8 mouse cellular contexts compared by ENCODE assay signal in the genomic region with DNA sequence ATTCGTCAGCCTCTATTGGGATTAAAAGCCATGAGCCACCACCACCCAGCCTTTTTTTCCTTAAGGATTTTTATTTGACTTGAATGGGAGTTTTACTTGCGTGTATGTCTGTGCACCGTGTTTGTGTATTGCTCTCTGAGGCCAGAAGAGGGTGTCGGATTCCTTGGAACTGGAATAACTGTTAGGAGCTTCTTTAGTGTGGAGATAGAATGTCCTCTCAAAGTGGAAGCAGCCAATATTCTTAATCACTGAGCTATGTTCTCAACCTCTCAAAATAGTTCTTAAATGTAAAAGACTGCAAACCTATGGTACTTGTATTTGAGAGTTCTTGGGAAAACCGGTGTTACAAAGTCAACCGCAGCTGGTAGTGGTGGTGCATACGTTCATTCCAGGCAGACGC. TPM values are rescaled to one million over a fixed set of nuclear protein-coding genes. Genes with fewer than 3 reads are reported as not detected.
DNase-seq lines count a peak whose midpoint lies in the region; ATAC-seq and TF ChIP-seq lines count a peak whose summit lies in the region.

No protein-coding gene starts in this region.

- H3K9me3 ChIP-seq in megakaryocyte, embryonic 14.5 days, result no peaks in the 10 kb centered on the region
- H3K9me3 ChIP-seq in intestine, embryonic 14.5 days (ENCODE audit: control insufficient read depth, low read length), result no peaks in the 10 kb centered on the region
- no peaks in the 10 kb centered on the region for H3K9me3 ChIP-seq in lung, postnatal 0 days (ENCODE audit: low read length)

- H3K4me1 ChIP-seq in megakaryocyte, embryonic 14.5 days, result peaks cover 26% of the 10 kb centered on the region
- peaks cover 8% of the 10 kb centered on the region; the same call in 1 of the 2 replicates for H3K4me1 ChIP-seq in intestine, embryonic 14.5 days (replicated peaks; ENCODE audit: control insufficient read depth, insufficient read depth, low read length)
- peaks cover 5% of the 10 kb centered on the region; the same call in 1 of the 2 replicates for H3K4me1 ChIP-seq in lung, postnatal 0 days (ENCODE audit: insufficient read depth, low read depth, low read length)

- H3K9ac ChIP-seq in intestine, embryonic 14.5 days (ENCODE audit: low read length), result peak overlapping the region; percentile 96
- no peak overlapping the region for H3K9ac ChIP-seq in lung, postnatal 0 days (replicated peaks; ENCODE audit: low read depth)

- no peak for TF ChIP-seq EP300 in lung, postnatal 0 days (IDR thresholded peaks at IDR 0.05)

- ATAC-seq in megakaryocyte, adult 5-6 weeks (ENCODE audit: poor library complexity, severe bottlenecking), result no peak
- ATAC-seq in intestine, embryonic 14.5 days (replicated peaks; ENCODE audit: low FRiP score, low TSS enrichment, low read depth), result no peak
- ATAC-seq in lung, postnatal 0 days, result no peak

- peak; percentile 44 for TF ChIP-seq CTCF in lung, postnatal 0 days (IDR thresholded peaks at IDR 0.05)

- DNase-seq in embryo, embryonic 11.5 days (ENCODE audit: low read depth, low spot score), result peak; percentile 11
- DNase-seq in intestine, embryonic 14.5 days (ENCODE audit: low spot score), result no peak
- DNase-seq in lung, postnatal 0 days (ENCODE audit: low spot score), result peak; percentile 49
- DNase-seq in T-cell, adult 2 months (ENCODE audit: low spot score), result no peak
- DNase-seq in left cerebral cortex, adult 18-20 months (ENCODE audit: low spot score in 2 of 2), result no peak
- no peak for DNase-seq in layer of hippocampus, adult 11-12 months (ENCODE audit: low spot score)

- H3K4me3 ChIP-seq in megakaryocyte, embryonic 14.5 days (replicated peaks), result peak overlapping the region; percentile 98
- peak overlapping the region; percentile 59 for H3K4me3 ChIP-seq in intestine, embryonic 14.5 days (ENCODE audit: low read depth, low read length)
- peak overlapping the region; percentile 87 for H3K4me3 ChIP-seq in lung, postnatal 0 days (ENCODE audit: low read depth, low read length)

- peak overlapping the region; percentile 59 for H3K4me2 ChIP-seq in intestine, embryonic 14.5 days (ENCODE audit: low read length)
- peak overlapping the region; percentile 45 for H3K4me2 ChIP-seq in lung, postnatal 0 days (replicated peaks; ENCODE audit: low read depth, low read length)

- H3K27ac ChIP-seq in intestine, embryonic 14.5 days (ENCODE audit: low read depth), result peak overlapping the region; percentile 99
- H3K27ac ChIP-seq in lung, postnatal 0 days (ENCODE audit: low read length), result peak overlapping the region; percentile 99; the same call in 1 of the 2 replicates

- peaks cover 27% of the 10 kb centered on the region for H3K36me3 ChIP-seq in megakaryocyte, embryonic 14.5 days (replicated peaks; ENCODE audit: low read length)
- H3K36me3 ChIP-seq in intestine, embryonic 14.5 days (ENCODE audit: control insufficient read depth, insufficient read depth, low read length), result peaks cover 15% of the 10 kb centered on the region
- H3K36me3 ChIP-seq in lung, postnatal 0 days (ENCODE audit: insufficient read depth, low read length), result peaks cover 5% of the 10 kb centered on the region; the same call in 1 of the 2 replicates

- WGBS in intestine, embryonic 14.5 days, result 37% methylated on average over 8 of the region's 8 CpGs
- 22% methylated on average over 8 of the region's 8 CpGs for WGBS in lung, postnatal 0 days

- H3K27me3 ChIP-seq in megakaryocyte, embryonic 14.5 days (replicated peaks), result no peaks in the 10 kb centered on the region
- no peaks in the 10 kb centered on the region for H3K27me3 ChIP-seq in intestine, embryonic 14.5 days (replicated peaks; ENCODE audit: control insufficient read depth, insufficient read depth, low read length)
- H3K27me3 ChIP-seq in lung, postnatal 0 days (replicated peaks; ENCODE audit: insufficient read depth, low read length), result no peaks in the 10 kb centered on the region

RNA-seq across cellular contexts. Expression of a gene that starts 0.5 kb away (rescaled TPM):
- 4.0 and 9.1 TPM in 2 replicates for polyA plus RNA-seq in megakaryocyte, embryonic 14.5 days (2012; ENCODE audit: insufficient read depth, low replicate concordance)
- total RNA-seq in megakaryocyte, adult 5-6 weeks (2015), result 53.0 and 57.0 TPM in 2 replicates
- total RNA-seq in megakaryocyte, adult 5-6 weeks (2017), result 15.8 and 21.1 TPM in 2 replicates
- 49.4 and 51.8 TPM in 2 replicates for polyA plus RNA-seq in intestine, embryonic 14.5 days (2014; fragmentation: Nextera tagmentation; extraction: Ambion mirVana)
- polyA plus RNA-seq in lung, postnatal 0 days (2015; fragmentation: Nextera tagmentation; extraction: Ambion mirVana), result 19.2 and 19.3 TPM in 2 replicates
- total RNA-seq in left cerebral cortex, adult 18-20 months (2021), result 10 to 100 TPM; 94.9 to 99.7 TPM

RNA-seq across cellular contexts. Expression of a gene that starts 8.1 kb away (rescaled TPM):
- polyA plus RNA-seq in megakaryocyte, embryonic 14.5 days (2012; ENCODE audit: insufficient read depth, low replicate concordance), result 15.7 and 25.1 TPM in 2 replicates
- total RNA-seq in megakaryocyte, adult 5-6 weeks (2015), result 14.8 and 16.7 TPM in 2 replicates
- total RNA-seq in megakaryocyte, adult 5-6 weeks (2017), result 5.4 and 8.3 TPM in 2 replicates
- polyA plus RNA-seq in intestine, embryonic 14.5 days (2014; fragmentation: Nextera tagmentation; extraction: Ambion mirVana), result 18.8 and 19.8 TPM in 2 replicates
- 9.3 and 10.3 TPM in 2 replicates for polyA plus RNA-seq in lung, postnatal 0 days (2015; fragmentation: Nextera tagmentation; extraction: Ambion mirVana)
- 10 to 100 TPM in 1 of 2 experiments, 1 to 10 TPM in 1; 8.9 to 10.7 TPM for total RNA-seq in left cerebral cortex, adult 18-20 months (2021)

RNA-seq across cellular contexts. Expression of a gene that starts 32.2 kb away (rescaled TPM):
- polyA plus RNA-seq in megakaryocyte, embryonic 14.5 days (2012; ENCODE audit: insufficient read depth, low replicate concordance), result 237 and 322 TPM in 2 replicates
- total RNA-seq in megakaryocyte, adult 5-6 weeks (2015), result 115 and 138 TPM in 2 replicates
- 28.1 and 38.1 TPM in 2 replicates for total RNA-seq in megakaryocyte, adult 5-6 weeks (2017)
- 11.4 and 13.9 TPM in 2 replicates for polyA plus RNA-seq in intestine, embryonic 14.5 days (2014; fragmentation: Nextera tagmentation; extraction: Ambion mirVana)
- 9.9 and 11.1 TPM in 2 replicates for polyA plus RNA-seq in lung, postnatal 0 days (2015; fragmentation: Nextera tagmentation; extraction: Ambion mirVana)
- 10 to 100 TPM; 54.5 to 57.8 TPM for total RNA-seq in left cerebral cortex, adult 18-20 months (2021)

RNA-seq across cellular contexts. Expression of a gene that starts 49.9 kb away (rescaled TPM):
- 0.34 TPM in 1 of 2 replicates, not detected in the other for polyA plus RNA-seq in megakaryocyte, embryonic 14.5 days (2012; ENCODE audit: insufficient read depth, low replicate concordance)
- not detected in 2 replicates for total RNA-seq in megakaryocyte, adult 5-6 weeks (2015)
- total RNA-seq in megakaryocyte, adult 5-6 weeks (2017), result 2.5 TPM in 1 of 2 replicates, not detected in the other
- 7.5 and 8.1 TPM in 2 replicates for polyA plus RNA-seq in intestine, embryonic 14.5 days (2014; fragmentation: Nextera tagmentation; extraction: Ambion mirVana)
- polyA plus RNA-seq in lung, postnatal 0 days (2015; fragmentation: Nextera tagmentation; extraction: Ambion mirVana), result 5.4 and 6.1 TPM in 2 replicates
- total RNA-seq in left cerebral cortex, adult 18-20 months (2021), result 1 to 10 TPM in 1 of 2 experiments, not detected in 1; 1.0 TPM

RNA-seq across cellular contexts. Expression of a gene that starts 51.8 kb away (rescaled TPM):
- 83.1 and 177 TPM in 2 replicates for polyA plus RNA-seq in megakaryocyte, embryonic 14.5 days (2012; ENCODE audit: insufficient read depth, low replicate concordance)
- 113 and 114 TPM in 2 replicates for total RNA-seq in megakaryocyte, adult 5-6 weeks (2015)
- 37.0 and 46.2 TPM in 2 replicates for total RNA-seq in megakaryocyte, adult 5-6 weeks (2017)
- polyA plus RNA-seq in intestine, embryonic 14.5 days (2014; fragmentation: Nextera tagmentation; extraction: Ambion mirVana), result 43.4 and 45.6 TPM in 2 replicates
- polyA plus RNA-seq in lung, postnatal 0 days (2015; fragmentation: Nextera tagmentation; extraction: Ambion mirVana), result 37.6 and 37.7 TPM in 2 replicates
- total RNA-seq in left cerebral cortex, adult 18-20 months (2021), result 10 to 100 TPM; 24.6 to 33.0 TPM

Comparison
In these comparisons a context has a peak if more than half of its experiments do, and no peak if none do; other contexts are left out.
1. DNase-seq: peak in embryo, embryonic 11.5 days (single experiment) and lung, postnatal 0 days (single experiment); none in intestine, embryonic 14.5 days (single experiment), T-cell, adult 2 months (single experiment), left cerebral cortex, adult 18-20 months (0 of 2) and layer of hippocampus, adult 11-12 months (single experiment).
2. RNA of a gene that starts 32.2 kb away (polyA plus RNA-seq): 237 to 322 TPM in megakaryocyte, embryonic 14.5 days; 11.4 to 13.9 TPM in intestine, embryonic 14.5 days and 9.9 to 11.1 TPM in lung, postnatal 0 days; every median in the first group is over 10 times any median in the second.
3. Peak in every context shown above with its lines, with median percentiles within 50 percentile points of each other: H3K4me3 ChIP-seq.